Mouse (Mus musculus) bone marrow, adult 2 months (tissue): Measurements from ENCODE around the gene Ksr2.

Experiments
- CTCF ChIP-seq: fragments of 200-500 bp; IDR thresholded peaks from 2 replicates; pipeline ENCODE4 v1.5.1; 2011; ENCODE audit warnings: low read length, control low read depth; ENCODE audit not compliant: control insufficient read depth, insufficient read depth
- POLR2A ChIP-seq: fragments of 200-500 bp; IDR thresholded peaks from 2 replicates; pipeline ENCODE4 v1.6.1; 2011; ENCODE audit warnings: low read depth, mild to moderate bottlenecking, control low read depth, low read length, borderline replicate concordance; ENCODE audit not compliant: control insufficient read depth

- TF ChIP-seq CTCF (no peak), POLR2A (no peak)
Observed at GRCm38 (mm10) chr5:117820445-117820844, 406.6 kb downstream of the Ksr2 start.
